Mouse (Mus musculus): ENCODE data around the gene Cyp2j9.

GRCm38 (mm10) chr4:96622474-96622873, 31.1 kb upstream of the Cyp2j9 start:
- TF ChIP-seq CTCF (IDR thresholded peaks at IDR 0.05; ENCODE audit: low read depth) (no peak), EP300 (optimal IDR thresholded peaks at IDR 0.05) (no peak)
